Mouse (Mus musculus): Measurements from ENCODE around the gene Cyp2u1. TPM values are rescaled to one million over a fixed set of nuclear protein-coding genes. Genes with fewer than 3 reads are reported as not detected.
"Not testable (repeated sequence)": the region's sequence is repeated elsewhere in the genome, so short reads cannot be mapped to it uniquely, and the experiment has no call there.

Cyp2u1 gene
- 10 to 100 TPM; 11.1 to 11.6 TPM for total RNA-seq (2021)
- long read RNA-seq, experiment 1, result 0 reads
- long read RNA-seq, experiment 2, partial matches to known transcripts, result 0 of 1 reads
- long read RNA-seq, experiment 2, other reads (novel, unspliced or antisense), result 0 of 1 reads

GRCm38 (mm10) chr3:131302452-131303319, at the start of gene Cyp2u1:
Gene Cyp2u1 (minus strand): TSS chr3:131303227.
- intact Hi-C loops (cut with DNase I), result loop anchor here (5.0 kb wide), 1 partner anchor 250 kb away; no protein-coding TSS in a partner anchor
- DNase-seq, result peak; percentile 85 to 88

GRCm38 (mm10) chr3:131350539-131350938, 47.5 kb upstream of the Cyp2u1 start:
- DNase-seq, result no peak
- intact Hi-C loops (cut with DNase I), result no loop called here

GRCm38 (mm10) chr3:131349013-131349412, 46.0 kb upstream of the Cyp2u1 start:
- DNase-seq, result no peak
- intact Hi-C loops (cut with DNase I), result loop anchor here (5.0 kb wide), 2 partner anchors 143 to 158 kb away; partner anchors contain the start of gene Sgms2

GRCm38 (mm10) chr3:131348579-131348950, 45.5 kb upstream of the Cyp2u1 start:
- intact Hi-C loops (cut with DNase I), result loop anchor here (5.0 kb wide), 2 partner anchors 144 to 159 kb away; partner anchors contain the start of gene Sgms2
- no peak for DNase-seq

- intact Hi-C loops (cut with DNase I), result loop anchor here (5.0 kb wide), 2 partner anchors 144 to 159 kb away; partner anchors contain the start of gene Sgms2
- DNase-seq, result no peak
These were observed 45.0 kb upstream of the Cyp2u1 start for GRCm38 (mm10) chr3:131347831-131348578.

- no peak for DNase-seq
- intact Hi-C loops (cut with DNase I), result loop anchor here (5.0 kb wide), 2 partner anchors 146 to 161 kb away; partner anchors contain the start of gene Sgms2
These were observed 42.9 kb upstream of the Cyp2u1 start for GRCm38 (mm10) chr3:131345903-131346302.

- DNase-seq, result no peak
- intact Hi-C loops (cut with DNase I), result no loop called here
These were observed 40.3 kb upstream of the Cyp2u1 start for GRCm38 (mm10) chr3:131343311-131343710.

- intact Hi-C loops (cut with DNase I), result no loop called here
- DNase-seq, result no peak
These were observed 37.9 kb upstream of the Cyp2u1 start for GRCm38 (mm10) chr3:131340885-131341284.

- intact Hi-C loops (cut with DNase I), result no loop called here
These were observed 36.3 kb upstream of the Cyp2u1 start for GRCm38 (mm10) chr3:131339280-131339679.

GRCm38 (mm10) chr3:131337749-131338148, 34.7 kb upstream of the Cyp2u1 start:
- DNase-seq; intact Hi-C loops (cut with DNase I): not testable (repeated sequence)

More at GRCm38 (mm10) chr3:131339280-131339679, 36.3 kb upstream of the Cyp2u1 start:
- no peak for DNase-seq

GRCm38 (mm10) chr3:131336629-131337028, 33.6 kb upstream of the Cyp2u1 start:
- intact Hi-C loops (cut with DNase I), result no loop called here
- DNase-seq, result no peak

GRCm38 (mm10) chr3:131335117-131335547, 32.1 kb upstream of the Cyp2u1 start:
- DNase-seq, result no peak
- intact Hi-C loops (cut with DNase I), result no loop called here

- intact Hi-C loops (cut with DNase I), result no loop called here
These were observed 24.2 kb upstream of the Cyp2u1 start for GRCm38 (mm10) chr3:131327189-131327588.

GRCm38 (mm10) chr3:131326637-131327036, 23.6 kb upstream of the Cyp2u1 start:
- no peak for DNase-seq
- intact Hi-C loops (cut with DNase I), result no loop called here

More at GRCm38 (mm10) chr3:131327189-131327588, 24.2 kb upstream of the Cyp2u1 start:
- DNase-seq, result no peak

GRCm38 (mm10) chr3:131322081-131322815, 19.2 kb upstream of the Cyp2u1 start:
- intact Hi-C loops (cut with DNase I), result loop anchor here (5.0 kb wide), 1 partner anchor 200 kb away; no protein-coding TSS in a partner anchor
- no peak for DNase-seq

GRCm38 (mm10) chr3:131320184-131320583, 17.2 kb upstream of the Cyp2u1 start:
- intact Hi-C loops (cut with DNase I), result loop anchor here (1.0 to 5.0 kb wide), 2 partner anchors 202 to 232 kb away; no protein-coding TSS in a partner anchor
- peak; percentile 46 to 74 for DNase-seq

- no peak for DNase-seq
These were observed 15.2 kb upstream of the Cyp2u1 start for GRCm38 (mm10) chr3:131318211-131318610.

GRCm38 (mm10) chr3:131317126-131317525, 14.1 kb upstream of the Cyp2u1 start:
- DNase-seq, result no peak
- intact Hi-C loops (cut with DNase I), result no loop called here

More at GRCm38 (mm10) chr3:131318211-131318610, 15.2 kb upstream of the Cyp2u1 start:
- intact Hi-C loops (cut with DNase I), result no loop called here

- intact Hi-C loops (cut with DNase I), result no loop called here
- DNase-seq, result no peak
These were observed 13.0 kb upstream of the Cyp2u1 start for GRCm38 (mm10) chr3:131315957-131316510.
